Mouse (Mus musculus): Measurements from ENCODE around the gene Slc13a5. TPM values are rescaled to one million over a fixed set of nuclear protein-coding genes. Genes with fewer than 3 reads are reported as not detected.

Slc13a5 gene
- total RNA-seq (2018; cell fraction: chromatin; rRNA removed), result not detected
- not detected for total RNA-seq (2018; cell fraction: cytosol; rRNA removed)
- total RNA-seq (2018; cell fraction: nucleus; rRNA removed), result under 1 TPM in 1 of 26 experiments, not detected in 25; 0.34 TPM
- polyA plus RNA-seq (2018), result not detected in 3 replicates

DNA sequence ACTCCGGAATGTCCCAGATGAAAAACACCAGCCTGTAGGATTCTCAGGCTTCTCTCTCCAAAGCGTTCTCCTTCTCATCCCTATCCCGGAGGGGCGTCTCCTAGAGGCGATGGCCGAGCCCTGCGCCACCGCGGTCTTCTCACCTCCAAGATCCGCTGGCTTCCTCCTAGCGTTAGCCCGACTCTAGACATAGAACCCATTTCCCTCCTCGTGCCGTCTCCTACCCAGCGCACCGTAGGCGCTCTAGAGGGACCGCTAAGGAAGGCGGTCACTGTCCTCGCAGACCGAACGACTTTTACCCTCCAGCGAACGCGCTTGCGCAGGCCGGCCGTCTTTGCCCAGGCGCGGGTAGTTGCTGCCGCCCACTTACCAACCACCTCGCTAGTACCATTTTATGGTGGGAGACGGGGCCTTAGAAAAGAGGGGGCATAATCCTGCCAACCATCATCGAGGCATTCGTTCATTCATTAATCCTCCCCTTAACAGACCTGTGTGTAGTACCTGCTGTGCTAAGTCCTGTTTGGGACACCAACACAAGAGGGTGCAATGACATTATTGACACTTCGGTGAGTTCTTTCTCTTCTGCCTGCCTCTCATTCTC lies at the start of gene Slc13a5:
Gene Slc13a5, minus strand, starts transcription at position 263 of the 601 bp plus-strand sequence.
- 9% methylated on average over 36 of the region's 36 CpGs for WGBS (ENCODE audit: missing documents)

DNA sequence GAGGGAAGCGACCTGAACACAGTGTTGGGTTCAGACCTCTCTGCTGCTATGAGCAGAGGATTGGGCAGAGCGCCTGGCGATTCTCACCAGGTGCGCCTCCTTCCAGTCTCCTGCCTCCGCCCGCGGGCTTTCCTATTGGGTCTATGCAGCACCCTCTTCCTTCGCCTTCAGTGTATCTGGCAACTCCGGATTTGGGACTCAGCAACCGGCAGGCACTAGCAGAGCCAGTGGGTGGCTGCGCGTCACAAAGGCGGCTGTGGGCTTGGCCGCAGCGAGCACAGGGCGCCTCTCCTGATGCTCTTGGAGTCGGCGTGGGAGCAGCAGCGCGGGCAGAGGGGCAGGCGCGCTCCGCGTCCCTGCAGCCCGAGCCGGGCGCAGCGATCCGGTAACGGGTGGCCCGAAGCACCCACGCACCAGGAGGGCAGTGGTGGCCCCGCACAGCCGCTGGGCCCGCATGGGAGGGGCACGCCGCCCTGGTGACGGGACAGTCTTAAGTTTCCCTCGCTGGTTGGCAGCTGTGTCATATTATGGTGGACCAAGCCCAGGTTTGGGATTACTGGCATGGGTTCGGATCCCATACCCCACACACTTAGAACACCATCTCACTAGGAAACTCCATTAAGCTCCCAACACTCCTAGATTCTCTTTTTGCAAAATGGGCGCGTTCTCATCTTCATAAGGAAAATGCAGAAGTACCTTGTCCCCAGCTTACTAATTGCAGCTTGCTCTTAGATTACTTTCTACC lies 47.3 kb upstream of the Slc13a5 start, which contains the start of gene Fbxo39:
Gene Fbxo39, plus strand, starts transcription at position 294 of the 745 bp plus-strand sequence.
- no peak within 1 kb of the TSS for H3K27ac ChIP-seq
- H3K36me3 ChIP-seq (ENCODE audit: inconsistent target), result peaks cover 24% of the 10 kb centered on the region
- WGBS (ENCODE audit: missing documents), result 17% methylated on average over 38 of the region's 42 CpGs
- no peaks in the 10 kb centered on the region for H3K79me2 ChIP-seq (ENCODE audit: inconsistent target)
- no peak within 1 kb of the TSS for H3K4me3 ChIP-seq (ENCODE audit: inconsistent target)

More for the DNA sequence above, at the start of gene Slc13a5:
- Histone ChIP-seq H3K79me2 (ENCODE audit: inconsistent target) (no peaks in the 10 kb centered on the region), H3K27ac (no peak within 1 kb of the TSS), H3K4me3 (ENCODE audit: inconsistent target) (no peak within 1 kb of the TSS), H3K36me3 (ENCODE audit: inconsistent target) (no peaks in the 10 kb centered on the region)

DNA sequence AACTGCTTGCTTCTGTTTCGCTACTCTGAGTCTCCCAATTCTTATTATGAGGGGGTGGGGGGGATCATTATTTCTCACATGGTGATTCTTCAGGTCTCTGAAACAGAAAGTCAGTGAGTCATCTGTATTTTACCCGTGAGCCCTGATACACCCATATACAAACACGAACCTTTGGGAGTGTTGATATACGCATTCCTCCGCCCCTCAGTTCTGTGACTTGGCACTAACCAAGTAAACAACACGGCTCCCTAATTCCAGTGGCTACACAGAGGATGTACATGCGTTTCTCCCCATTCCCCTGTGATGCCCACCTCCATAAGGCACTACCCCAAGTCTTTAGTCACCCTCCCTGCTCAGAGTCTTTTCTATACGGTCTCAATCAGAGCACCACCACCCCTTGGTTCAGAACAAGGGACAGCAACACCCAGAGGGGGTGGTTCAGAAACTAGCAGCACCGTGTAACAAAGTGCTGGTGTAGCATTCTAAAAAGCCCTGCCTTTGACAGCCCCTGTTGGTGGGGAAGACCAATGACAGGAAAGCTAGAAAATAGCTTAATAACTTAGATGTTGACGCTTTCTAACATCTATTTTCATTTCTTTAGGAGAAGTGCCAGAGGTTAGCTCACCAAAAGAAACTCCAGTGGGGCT lies 44.5 kb upstream of the Slc13a5 start:
- Histone ChIP-seq H3K79me2 (ENCODE audit: inconsistent target) (peaks cover 1% of the 10 kb centered on the region; the same call in 1 of the 2 replicates), H3K27ac (no peak overlapping the region), H3K36me3 (ENCODE audit: inconsistent target) (peaks cover 52% of the 10 kb centered on the region), H3K4me3 (ENCODE audit: inconsistent target) (no peak overlapping the region)
- WGBS (ENCODE audit: missing documents), result 95% methylated on average over 10 of the region's 10 CpGs

DNA sequence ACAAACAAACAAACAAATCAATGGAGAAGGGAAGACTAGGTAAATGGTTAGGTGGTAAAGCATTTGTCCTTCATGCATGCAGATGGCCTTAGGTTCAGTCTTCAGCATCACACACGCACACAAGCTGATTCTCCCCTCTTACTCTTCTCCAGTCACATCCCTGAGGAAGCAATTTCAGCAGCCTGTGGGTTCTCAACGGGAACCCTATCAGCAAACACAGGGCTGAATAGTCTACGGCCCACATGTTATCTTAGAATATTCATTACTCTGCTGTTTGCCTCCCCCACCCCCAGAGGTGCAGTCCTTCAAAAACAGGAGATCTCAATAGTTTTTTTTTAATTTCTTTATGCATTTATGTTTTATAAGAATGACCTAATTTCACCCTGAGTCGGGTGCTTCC lies 43.5 kb upstream of the Slc13a5 start:
- 97% methylated on average over 4 of the region's 4 CpGs for WGBS (ENCODE audit: missing documents)
- Histone ChIP-seq H3K36me3 (ENCODE audit: inconsistent target) (peaks cover 62% of the 10 kb centered on the region), H3K79me2 (ENCODE audit: inconsistent target) (peaks cover 11% of the 10 kb centered on the region; the same call in 1 of the 2 replicates), H3K4me3 (ENCODE audit: inconsistent target) (no peak overlapping the region), H3K27ac (no peak overlapping the region)

DNA sequence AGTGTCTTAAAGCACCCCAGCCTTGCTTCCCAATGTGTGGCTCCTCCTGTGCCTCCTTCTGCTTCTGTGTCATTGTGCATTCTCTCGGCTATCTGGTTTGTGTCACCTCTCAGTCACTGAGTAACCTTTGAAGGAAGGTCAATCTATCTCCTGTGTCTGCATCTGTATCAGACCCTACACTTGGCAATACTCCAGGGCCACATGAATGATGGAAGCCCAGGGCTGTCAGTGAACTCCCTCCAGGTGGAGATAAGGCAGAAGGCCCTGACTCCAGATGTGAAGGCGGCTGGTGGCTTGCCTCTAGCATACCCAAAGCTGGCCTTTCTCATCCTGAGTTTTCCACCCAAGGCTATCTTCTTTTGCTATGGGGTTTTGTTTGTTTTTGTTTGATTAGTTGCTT lies 42.0 kb upstream of the Slc13a5 start:
- Histone ChIP-seq H3K27ac (no peak overlapping the region), H3K36me3 (ENCODE audit: inconsistent target) (peaks cover 77% of the 10 kb centered on the region), H3K79me2 (ENCODE audit: inconsistent target) (peaks cover 26% of the 10 kb centered on the region), H3K4me3 (ENCODE audit: inconsistent target) (no peak overlapping the region)
- WGBS (ENCODE audit: missing documents), result 97% methylated on average over 2 of the region's 2 CpGs

DNA sequence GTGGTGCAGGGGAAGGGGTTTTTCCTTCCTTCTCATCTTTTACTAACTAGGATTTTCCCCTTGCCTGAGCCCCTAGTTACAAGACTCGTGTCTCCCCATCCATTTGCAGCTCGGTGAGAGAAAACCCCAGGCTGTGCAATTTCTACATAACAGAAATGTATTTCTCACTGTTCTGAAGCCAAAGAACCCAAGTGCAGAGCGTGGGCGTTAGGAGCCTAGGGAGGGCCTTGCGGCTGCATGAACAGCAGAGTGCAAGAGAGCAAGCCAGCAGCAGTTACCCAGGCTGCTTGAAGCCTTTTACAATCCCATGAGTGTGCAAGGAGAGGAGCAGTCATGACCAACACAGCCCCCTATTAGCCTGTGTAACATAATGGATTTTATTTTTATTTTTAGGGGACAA lies 40.4 kb upstream of the Slc13a5 start:
- Histone ChIP-seq H3K36me3 (ENCODE audit: inconsistent target) (peaks cover 89% of the 10 kb centered on the region), H3K27ac (no peak overlapping the region), H3K79me2 (ENCODE audit: inconsistent target) (peaks cover 41% of the 10 kb centered on the region), H3K4me3 (ENCODE audit: inconsistent target) (no peak overlapping the region)
- WGBS (ENCODE audit: missing documents), result 98% methylated on average over 5 of the region's 5 CpGs

DNA sequence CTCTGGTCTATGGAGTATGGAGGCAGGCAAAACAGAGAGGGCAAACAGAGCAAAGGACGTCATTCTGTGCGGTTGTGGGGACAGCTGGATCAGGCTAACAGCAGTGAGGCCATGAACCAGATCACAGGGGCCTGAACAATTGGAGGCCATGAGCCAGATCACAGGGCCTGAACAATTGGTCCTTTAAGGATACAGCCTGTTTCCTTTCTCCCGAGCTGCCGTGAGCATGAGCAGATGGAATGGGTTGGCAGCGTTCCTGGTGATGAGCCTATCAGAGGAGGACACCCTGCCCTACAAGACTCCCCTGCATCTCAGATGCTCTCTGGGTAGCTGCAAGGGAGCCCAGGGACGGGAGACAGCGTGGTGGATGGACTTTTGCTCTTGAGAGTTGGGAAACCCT lies 35.2 kb upstream of the Slc13a5 start:
- peaks cover 44% of the 10 kb centered on the region for H3K36me3 ChIP-seq (ENCODE audit: inconsistent target)
- H3K79me2 ChIP-seq (ENCODE audit: inconsistent target), result peaks cover 52% of the 10 kb centered on the region
- peak overlapping the region; percentile 88 for H3K27ac ChIP-seq
- 63% methylated on average over 7 of the region's 7 CpGs for WGBS (ENCODE audit: missing documents)
- H3K4me3 ChIP-seq (ENCODE audit: inconsistent target), result peak overlapping the region; percentile 98

DNA sequence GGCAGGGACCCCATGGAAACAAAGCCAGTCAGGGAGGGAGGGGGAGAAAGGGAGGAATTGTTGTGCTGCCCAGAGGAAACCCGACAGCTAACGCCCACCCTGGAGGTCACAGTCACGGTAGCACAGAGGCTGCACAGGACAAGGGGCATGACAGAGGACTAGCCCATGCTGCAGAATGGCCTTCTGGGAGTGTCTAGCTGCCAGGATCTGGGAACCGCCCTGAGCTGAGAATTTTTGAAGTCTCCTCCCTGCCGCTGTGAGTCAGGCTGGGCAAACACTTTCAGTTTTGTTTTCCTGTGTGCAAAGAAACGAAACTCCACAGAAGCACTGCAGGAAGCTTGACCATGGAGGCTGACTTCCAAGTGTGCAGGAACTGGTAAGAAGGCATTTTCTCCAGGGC lies 34.3 kb upstream of the Slc13a5 start, which contains the start of gene Xaf1:
Gene Xaf1, plus strand, starts transcription at position 296 of the 400 bp plus-strand sequence.
- H3K4me3 ChIP-seq (ENCODE audit: inconsistent target), result peak within 1 kb of the TSS; percentile 98
- peaks cover 35% of the 10 kb centered on the region for H3K36me3 ChIP-seq (ENCODE audit: inconsistent target)
- WGBS (ENCODE audit: missing documents), result under 1% methylated on average over 6 of the region's 6 CpGs
- peaks cover 50% of the 10 kb centered on the region for H3K79me2 ChIP-seq (ENCODE audit: inconsistent target)
- peak within 1 kb of the TSS; percentile 88 for H3K27ac ChIP-seq

DNA sequence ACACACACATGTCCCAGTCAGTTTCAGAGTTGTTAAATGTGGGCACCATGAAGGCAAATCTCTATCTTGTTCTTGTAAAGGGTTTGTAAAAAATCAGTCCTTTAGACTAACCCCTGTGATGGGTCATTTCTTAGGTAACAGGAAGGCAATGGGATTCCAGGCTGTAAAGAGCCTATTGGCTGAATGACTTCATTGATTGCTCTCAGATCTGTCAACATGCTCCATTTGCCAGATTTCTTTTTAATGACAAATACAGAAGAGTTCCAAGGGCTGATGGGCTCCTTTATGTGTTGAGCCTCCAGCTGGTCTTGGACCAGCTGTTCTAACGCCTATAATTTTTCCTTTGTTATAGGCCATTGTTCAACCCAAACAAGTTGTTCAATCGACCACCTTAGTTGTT lies 26.1 kb upstream of the Slc13a5 start:
- WGBS (ENCODE audit: missing documents), result 95% methylated on average over 2 of the region's 2 CpGs
- Histone ChIP-seq H3K4me3 (ENCODE audit: inconsistent target) (no peak overlapping the region), H3K79me2 (ENCODE audit: inconsistent target) (no peaks in the 10 kb centered on the region), H3K27ac (no peak overlapping the region), H3K36me3 (ENCODE audit: inconsistent target) (no peaks in the 10 kb centered on the region)

DNA sequence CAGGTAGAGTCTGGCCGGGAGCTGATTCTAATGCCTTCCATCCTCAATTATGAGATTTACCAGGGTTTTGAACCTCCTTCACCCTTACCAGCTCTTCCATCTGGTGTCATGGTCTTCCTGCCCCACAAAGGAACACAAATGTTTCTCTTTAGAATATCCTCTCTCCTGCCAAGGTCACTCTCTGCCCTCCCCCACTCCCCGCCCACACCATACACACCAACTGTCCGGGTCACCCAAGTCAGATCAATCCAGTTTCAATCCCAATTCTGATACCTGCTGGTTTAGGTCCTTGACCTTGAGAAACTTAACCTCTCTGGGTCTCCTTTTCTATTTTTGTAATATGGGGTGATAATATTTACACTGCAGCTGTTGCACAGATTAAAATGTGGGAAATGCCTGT lies 20.5 kb upstream of the Slc13a5 start:
- Histone ChIP-seq H3K36me3 (ENCODE audit: inconsistent target) (no peaks in the 10 kb centered on the region), H3K79me2 (ENCODE audit: inconsistent target) (no peaks in the 10 kb centered on the region), H3K4me3 (ENCODE audit: inconsistent target) (no peak overlapping the region), H3K27ac (no peak overlapping the region)
- 85% methylated on average over 3 of the region's 3 CpGs for whole genome bisulfite sequencing (ENCODE audit: missing documents)

DNA sequence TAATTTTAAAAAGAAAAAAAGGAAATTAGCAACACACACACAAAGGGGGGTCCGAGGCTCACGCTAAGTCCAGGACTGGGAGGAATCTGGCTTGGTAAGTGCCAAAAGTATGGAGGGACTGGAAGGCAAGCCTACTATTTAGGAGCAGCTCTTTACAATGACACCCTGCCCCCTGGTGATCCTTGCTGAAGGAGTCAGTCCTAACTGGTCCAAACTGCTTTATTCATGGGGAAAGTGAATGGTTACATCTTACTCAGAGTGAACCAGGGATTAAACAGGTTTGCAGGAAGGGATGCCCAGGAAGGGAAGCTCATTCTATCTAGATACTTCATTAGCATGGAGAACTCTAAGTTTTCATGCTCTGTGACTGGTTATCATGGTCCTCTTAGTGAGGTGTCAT lies 20.1 kb upstream of the Slc13a5 start:
- Histone ChIP-seq H3K27ac (no peak overlapping the region), H3K4me3 (ENCODE audit: inconsistent target) (no peak overlapping the region), H3K79me2 (ENCODE audit: inconsistent target) (no peaks in the 10 kb centered on the region), H3K36me3 (ENCODE audit: inconsistent target) (no peaks in the 10 kb centered on the region)
- WGBS (ENCODE audit: missing documents), result 70% methylated on average over 2 of the region's 2 CpGs

DNA sequence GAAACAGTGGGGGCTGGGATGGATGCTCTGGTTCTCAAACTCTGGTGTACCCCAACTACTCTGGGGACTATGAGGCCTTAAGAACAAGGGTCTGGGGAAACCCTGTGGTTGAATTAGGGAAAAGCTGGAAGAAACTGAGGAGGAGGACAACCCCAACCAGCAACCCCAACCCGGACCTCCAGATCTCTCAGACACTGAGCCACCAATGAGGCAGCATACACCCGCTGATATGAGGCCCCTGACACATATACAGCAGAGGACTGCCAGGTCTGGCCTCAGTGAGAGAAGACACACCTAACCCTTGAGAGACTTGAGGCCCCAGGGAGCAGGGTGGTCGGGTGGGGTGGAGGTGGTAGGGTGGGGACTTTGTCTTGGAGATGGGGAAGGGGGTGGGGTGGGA lies 19.6 kb upstream of the Slc13a5 start:
- Histone ChIP-seq H3K4me3 (ENCODE audit: inconsistent target) (no peak overlapping the region), H3K27ac (no peak overlapping the region), H3K36me3 (ENCODE audit: inconsistent target) (no peaks in the 10 kb centered on the region), H3K79me2 (ENCODE audit: inconsistent target) (no peaks in the 10 kb centered on the region)
- WGBS (ENCODE audit: missing documents), result 82% methylated on average over 3 of the region's 3 CpGs

DNA sequence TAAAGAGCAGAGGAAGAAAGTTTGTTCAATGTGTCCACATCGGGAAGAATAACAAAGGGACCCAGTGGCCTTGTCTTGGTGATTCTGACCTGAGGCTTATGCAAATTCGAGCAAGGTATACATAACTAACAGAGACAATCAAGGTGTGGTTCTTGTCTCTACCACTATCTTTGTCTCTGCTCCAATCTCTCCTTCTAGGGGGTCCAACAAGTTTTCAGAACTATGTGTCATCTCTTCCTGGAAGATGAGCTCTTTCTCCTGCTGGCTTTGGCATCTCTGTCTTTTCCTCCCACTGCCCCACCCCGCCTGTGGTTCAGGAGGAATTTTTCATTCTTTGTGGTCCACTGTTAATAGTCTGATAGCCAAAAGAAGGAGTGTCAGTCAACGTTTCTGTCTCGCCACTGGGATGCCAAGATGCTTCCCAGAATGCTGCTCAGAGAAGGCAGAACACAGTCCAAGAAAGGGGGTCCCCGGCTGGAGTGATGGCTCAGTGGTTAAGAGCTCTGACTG lies 19.0 kb upstream of the Slc13a5 start:
- Histone ChIP-seq H3K36me3 (ENCODE audit: inconsistent target) (no peaks in the 10 kb centered on the region), H3K79me2 (ENCODE audit: inconsistent target) (no peaks in the 10 kb centered on the region), H3K4me3 (ENCODE audit: inconsistent target) (no peak overlapping the region), H3K27ac (no peak overlapping the region)
- WGBS (ENCODE audit: missing documents), result 76% methylated on average over 6 of the region's 6 CpGs

DNA sequence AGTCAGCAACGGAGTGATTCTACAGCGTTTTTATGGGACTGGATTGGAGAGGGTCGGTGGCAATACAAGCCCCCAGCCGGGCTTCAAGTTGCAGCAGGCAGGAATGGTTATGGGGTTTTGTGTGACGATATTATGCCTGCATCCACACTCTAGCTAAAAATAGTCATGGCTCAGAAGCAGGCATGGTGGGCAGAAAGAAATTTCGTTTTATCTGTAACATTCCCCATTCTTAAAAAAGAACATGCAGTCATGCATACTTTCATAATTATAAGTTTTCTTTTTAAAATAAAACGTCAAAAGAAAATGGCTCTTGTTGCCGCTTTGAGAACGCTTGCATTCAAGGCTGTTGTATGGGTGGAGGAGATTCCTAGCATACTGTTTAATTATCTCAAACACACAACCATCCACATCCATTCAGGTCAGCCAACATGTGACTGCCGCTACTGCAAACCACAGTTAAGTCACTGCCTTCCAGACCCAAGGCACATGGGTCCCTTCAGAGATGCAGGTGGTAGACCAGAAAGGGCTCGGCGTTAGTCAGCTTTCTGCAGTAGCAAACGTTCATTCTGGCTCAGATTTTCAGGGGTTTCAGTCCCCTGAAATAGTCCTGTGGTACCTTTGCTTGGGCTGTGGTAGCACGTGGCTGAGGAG lies 17.6 kb upstream of the Slc13a5 start:
- no peak overlapping the region for H3K27ac ChIP-seq
- 84% methylated on average over 14 of the region's 14 CpGs for WGBS (ENCODE audit: missing documents)
- no peak overlapping the region for H3K4me3 ChIP-seq (ENCODE audit: inconsistent target)
- no peaks in the 10 kb centered on the region for H3K79me2 ChIP-seq (ENCODE audit: inconsistent target)
- no peaks in the 10 kb centered on the region for H3K36me3 ChIP-seq (ENCODE audit: inconsistent target)
